Mouse (Mus musculus): ENCODE data around the gene Ramac. TPM values are rescaled to one million over a fixed set of nuclear protein-coding genes. Genes with fewer than 3 reads are reported as not detected.

The Ramac gene
- total RNA-seq (2017), result 81.4 and 86.9 TPM in 2 replicates

DNA sequence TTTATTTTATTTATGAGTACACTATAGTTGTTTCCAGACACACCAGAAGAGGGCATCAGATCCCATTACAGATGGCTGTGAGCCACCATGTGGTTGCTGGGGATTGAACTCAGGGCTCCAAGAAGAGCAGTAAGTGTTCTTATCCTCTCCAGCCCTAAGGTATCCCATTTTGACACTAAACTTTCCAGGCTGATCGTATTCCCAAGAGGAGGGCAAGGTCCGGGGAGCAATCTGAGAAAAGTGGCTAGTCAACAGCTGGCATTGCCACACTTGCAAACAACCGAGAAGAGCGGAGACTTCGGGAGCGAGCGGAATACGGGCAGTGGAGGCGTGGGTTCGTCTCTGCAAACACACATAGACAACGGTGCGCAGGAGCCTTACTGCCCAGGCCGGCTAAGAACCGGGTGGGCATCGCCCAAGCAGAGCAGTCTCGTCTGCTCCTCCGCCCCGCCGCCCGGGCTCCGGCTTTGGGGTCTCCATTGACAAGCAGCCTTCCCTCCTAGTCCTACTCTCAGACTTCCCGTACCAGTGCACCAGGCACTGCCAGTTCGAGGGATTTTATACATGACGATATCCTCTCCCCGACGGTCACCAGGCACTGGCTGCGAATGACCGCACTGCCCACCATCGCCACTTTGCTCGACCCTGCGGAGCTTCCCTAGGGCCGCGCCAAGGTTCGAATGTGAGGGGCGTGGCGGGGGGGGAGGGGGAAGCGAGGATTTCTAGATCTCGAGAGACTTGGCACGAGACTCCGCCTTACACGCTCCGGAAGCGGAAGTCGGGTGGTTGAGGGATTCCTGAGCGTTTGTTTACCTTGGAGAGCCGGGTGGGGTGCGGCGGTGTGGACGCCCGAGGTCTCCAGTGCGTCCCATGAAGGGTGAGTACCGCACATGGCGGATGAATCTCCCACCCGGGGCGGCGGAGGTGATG lies at the start of gene Ramac:
Gene Ramac, plus strand, starts transcription at position 746 of the 930 bp plus-strand sequence.
- ATAC-seq (replicated peaks; ENCODE audit: low read depth, poor library complexity, severe bottlenecking), result peak; percentile 89

DNA sequence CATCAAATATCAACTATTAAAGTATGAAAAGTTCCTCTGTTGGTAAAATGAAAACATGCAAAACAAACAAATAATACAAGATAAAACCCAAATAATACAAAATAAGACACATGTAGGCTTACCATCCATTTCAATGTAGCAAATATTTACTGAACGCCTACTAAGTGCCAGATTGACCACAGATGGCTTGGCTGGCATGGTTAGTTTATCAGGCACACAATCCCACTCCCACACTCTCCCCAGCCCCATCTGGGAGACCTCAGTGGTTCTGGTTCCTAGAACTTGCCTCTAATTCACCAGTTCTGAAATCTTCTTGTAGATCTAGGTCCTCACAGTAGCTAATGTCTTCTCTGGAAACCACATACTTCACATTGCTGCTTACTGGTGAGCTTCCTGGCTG lies 44.1 kb upstream of the Ramac start:
- ATAC-seq (replicated peaks; ENCODE audit: low read depth, poor library complexity, severe bottlenecking), result no peak

DNA sequence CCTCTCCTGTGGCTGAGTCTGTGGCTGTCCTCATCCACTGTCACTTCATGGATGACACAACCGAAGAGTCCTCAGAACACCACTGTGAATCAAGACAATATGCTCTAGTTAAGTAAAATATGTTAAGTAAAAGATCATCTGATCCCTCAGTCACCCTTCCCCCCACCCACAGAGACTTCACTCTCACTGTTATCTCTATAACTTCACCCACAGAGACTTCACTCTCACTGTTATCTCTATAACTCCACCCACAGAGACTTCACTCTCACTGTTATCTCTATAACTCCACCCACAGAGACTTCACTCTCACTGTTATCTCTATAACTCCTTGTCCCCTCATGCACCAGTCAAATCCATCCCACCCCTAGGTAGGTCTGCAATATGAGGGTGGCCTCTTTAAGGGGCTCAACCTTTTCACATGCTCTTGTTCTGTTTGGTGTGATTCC lies 43.5 kb upstream of the Ramac start:
- ATAC-seq (replicated peaks; ENCODE audit: low read depth, poor library complexity, severe bottlenecking), result peak; percentile 59

DNA sequence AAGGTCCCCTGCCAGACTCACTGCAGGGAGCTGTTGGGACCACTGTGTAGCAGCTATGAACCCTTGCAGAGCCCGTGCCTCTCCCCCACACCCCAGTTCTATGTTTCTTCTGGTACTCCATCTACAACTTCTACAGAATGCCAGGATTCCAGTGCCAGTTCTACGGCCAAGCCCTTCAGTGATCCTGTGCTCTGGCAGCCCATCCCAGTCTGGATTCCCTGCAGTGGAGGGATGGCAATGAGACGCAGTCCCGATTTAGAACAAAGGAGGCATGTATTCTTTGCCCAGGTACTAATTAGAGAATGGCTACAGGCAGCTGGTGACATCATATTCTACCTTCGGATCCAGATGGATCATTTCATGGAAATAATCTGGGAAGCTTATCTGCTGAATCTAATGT lies 41.5 kb upstream of the Ramac start:
- ATAC-seq (replicated peaks; ENCODE audit: low read depth, poor library complexity, severe bottlenecking), result no peak

DNA sequence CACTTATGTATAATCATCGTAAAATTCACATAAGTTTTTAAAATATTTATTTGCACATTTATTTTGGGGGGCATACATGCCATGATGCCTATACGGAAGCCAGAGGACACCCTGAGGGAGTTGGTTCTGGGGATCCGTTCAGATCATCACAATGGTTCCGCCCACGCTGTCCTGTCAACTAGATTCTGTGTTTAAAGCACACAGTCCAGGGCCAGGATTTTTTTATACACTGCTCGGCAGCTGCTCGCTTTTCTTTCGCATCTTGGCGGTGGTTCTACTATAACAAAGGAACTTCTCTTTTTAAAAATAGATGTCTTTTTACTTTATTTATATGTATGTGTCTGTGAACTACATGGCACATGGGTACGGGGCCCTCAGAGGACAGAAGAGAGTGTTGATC lies 38.9 kb upstream of the Ramac start:
- ATAC-seq (replicated peaks; ENCODE audit: low read depth, poor library complexity, severe bottlenecking), result no peak

DNA sequence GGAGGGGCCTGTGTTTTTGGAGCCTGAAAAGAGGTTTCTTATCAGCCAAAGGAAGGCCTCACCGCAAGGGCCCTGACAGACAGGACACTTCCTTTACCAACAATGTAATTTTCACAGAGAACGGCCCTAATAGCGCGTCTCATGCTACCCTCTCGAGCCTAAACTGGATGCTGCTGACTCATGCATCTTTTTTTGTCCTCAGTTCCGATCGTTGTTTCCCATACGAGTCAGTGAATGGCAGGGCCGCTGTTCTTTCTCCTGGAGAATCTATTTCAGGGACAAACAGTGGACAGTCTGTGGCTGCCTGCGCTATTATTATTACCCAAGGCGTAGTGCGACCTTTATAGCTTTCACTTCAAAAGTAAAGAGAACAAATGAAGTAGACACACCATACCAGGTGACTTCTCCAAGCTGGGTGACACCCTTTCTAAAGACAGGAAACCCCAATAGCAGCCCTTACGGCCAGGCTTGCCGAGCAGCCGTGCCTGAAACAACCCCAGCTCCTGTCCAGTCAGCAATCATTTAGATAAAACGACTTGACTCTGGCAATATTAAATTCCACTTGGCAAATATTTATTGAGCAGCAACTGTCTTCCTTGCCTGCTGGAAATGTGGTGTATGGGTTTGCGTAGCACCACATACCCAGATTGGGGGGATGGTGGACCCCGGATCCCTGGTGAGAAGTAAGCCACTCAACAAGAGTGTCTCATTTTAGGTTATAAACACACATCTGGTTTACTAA lies 36.6 kb upstream of the Ramac start:
- peak; percentile 90 for ATAC-seq (replicated peaks; ENCODE audit: low read depth, poor library complexity, severe bottlenecking)

DNA sequence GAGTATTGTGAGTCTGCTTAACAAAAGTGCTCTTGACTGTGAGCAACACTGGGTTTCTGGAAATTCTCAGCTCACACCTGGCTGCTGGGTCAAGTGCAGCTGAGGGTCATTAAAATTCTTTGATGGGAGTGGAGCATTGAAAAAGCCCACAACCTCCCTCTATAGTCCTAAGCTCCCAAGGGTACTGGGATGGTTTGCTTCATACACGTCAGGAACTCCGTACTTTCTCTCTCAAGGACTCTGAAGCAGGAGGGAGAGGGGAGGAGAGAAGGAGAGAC lies 36.1 kb upstream of the Ramac start:
- no peak for ATAC-seq (replicated peaks; ENCODE audit: low read depth, poor library complexity, severe bottlenecking)

DNA sequence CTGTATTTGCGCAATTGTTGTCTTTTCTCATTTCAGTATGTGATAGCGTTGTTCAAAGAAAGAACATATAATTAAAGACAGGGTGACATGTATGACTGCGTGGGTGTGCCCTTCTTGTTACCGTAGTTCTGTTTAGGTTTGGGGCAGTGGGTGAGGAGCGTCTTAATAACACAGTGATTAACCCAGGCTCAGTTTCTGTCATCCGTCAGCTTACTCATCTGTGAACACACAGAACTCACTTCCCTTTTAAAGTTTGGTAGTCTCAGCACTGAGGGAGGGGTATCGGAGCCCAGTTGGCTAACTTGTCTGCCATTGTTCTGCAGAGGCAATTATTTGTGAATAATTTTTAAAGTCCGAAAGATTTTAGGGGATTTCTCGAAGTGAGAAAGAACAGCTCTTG lies 35.0 kb upstream of the Ramac start:
- ATAC-seq (replicated peaks; ENCODE audit: low read depth, poor library complexity, severe bottlenecking), result no peak

DNA sequence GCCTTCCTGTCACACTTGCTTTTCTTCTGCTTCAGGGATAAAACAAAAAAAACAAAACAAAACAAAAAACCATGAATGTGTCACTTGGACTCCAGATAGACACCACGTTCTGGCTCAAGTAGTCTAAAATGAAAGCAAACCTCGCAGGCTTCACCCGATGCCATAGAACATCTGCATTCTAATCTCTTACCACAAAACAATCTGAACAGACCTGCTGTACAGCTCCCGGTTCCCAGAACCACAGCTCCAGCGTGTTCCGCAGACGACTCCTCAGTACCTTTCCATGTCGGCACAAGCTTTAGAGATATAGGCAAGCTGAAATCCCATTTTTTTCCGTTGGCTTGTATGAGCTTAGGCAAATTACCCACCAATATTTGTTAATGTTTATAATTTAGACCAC lies 32.9 kb upstream of the Ramac start:
- peak; percentile 37; the same call in 1 of the 2 replicates for ATAC-seq (replicated peaks; ENCODE audit: low read depth, poor library complexity, severe bottlenecking)

DNA sequence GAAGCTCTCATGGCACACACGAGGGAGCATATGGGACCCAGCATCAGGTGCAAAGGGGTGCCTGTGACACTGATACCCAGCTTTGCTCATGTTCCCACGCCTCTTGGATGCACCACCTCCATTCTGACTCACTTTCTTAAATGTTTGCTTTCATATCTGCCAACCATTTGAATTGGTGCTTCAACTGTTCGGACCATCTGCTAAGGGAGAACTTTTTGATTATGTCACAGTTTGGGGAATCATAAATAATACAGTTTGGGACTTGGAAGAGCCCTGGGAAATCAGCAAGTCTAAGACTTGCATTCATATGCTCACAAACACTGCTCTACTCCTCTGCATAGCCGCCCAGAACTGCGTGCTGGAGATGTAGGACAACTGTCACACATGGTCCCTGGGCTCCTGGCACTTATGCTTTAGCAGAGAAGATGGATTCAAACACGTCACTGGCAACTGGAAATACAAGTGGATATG lies 31.5 kb upstream of the Ramac start:
- ATAC-seq (replicated peaks; ENCODE audit: low read depth, poor library complexity, severe bottlenecking), result no peak

DNA sequence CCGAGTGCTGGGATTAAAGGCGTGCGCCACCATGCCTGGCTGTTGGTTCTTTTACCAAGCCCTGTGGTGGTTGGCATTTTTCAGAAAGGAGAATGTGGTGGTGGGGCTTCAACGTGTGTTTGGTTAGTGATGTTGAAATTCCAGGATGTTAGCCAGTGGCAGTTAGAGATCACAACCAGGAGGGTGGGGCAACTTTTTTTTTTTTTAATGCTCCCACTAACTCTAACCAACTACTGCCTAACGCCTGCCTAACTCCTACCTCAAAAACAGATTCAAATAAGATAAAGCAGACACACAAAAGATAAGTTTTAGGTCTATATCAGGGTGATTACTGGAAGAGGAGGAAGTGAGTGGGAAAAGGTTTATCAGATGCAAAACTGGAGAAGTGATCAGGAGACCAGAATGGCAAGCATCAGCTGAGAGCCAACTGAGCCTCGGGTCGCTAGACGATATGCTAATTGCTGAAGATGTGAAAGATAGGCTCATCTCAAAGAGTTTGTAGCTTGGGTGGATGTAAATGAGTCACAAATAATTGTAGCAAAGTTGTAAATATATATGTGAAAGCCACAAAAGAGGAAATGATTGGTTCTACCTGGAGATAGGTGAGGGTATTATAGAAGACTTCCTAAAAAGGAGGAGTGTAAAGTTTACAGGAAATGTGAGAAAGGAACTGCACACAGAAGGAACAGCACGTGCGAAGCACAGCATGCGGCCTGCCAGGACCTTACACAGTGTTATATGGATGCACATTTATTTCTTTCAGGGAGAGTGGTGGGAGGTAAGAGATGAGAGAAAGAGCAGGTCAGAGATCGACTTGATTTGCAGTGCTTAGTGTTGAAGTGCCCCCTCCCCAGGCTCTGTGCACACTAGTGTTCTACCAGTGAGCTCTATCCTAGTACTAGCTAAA lies 30.3 kb upstream of the Ramac start:
- ATAC-seq (replicated peaks; ENCODE audit: low read depth, poor library complexity, severe bottlenecking), result 0 out of 2 replicates have a peak, but pooled peaks have one; percentile 16

DNA sequence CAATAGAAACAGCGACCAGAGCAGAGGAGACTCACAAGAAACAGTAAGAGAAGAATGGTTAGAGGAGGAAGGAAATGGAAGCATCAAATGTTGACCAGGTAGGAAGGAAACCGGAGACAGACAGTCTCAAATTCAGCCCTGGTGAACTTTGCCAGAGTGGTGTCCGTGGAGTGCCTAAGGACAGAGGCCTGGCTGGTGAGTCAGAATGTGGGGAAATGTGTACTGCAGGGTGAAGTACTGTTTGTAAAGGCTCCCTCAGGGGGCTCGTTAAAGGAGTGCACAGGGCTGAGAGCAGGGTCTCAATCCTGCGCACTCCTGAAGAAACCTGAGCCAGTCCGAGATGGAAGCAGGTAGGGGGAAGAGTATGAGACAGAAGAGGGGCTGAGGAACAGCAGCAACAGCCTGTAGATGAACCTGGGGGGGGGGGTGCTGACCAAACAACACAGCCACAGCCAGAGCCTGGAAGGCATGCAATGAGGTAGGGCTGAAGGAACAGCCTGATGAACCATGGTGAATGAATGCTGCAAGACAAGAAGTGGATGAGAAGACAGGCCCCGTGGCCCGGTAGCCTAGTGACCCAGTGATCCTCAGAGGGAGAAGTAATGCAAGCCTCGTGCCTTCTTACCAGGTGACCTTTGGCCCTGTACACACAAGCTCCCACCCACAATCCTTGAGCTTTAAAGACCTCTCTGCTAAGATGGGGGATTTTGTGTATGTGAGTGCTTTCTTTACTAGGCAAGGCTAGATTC lies 27.3 kb upstream of the Ramac start:
- ATAC-seq (replicated peaks; ENCODE audit: low read depth, poor library complexity, severe bottlenecking), result no peak

DNA sequence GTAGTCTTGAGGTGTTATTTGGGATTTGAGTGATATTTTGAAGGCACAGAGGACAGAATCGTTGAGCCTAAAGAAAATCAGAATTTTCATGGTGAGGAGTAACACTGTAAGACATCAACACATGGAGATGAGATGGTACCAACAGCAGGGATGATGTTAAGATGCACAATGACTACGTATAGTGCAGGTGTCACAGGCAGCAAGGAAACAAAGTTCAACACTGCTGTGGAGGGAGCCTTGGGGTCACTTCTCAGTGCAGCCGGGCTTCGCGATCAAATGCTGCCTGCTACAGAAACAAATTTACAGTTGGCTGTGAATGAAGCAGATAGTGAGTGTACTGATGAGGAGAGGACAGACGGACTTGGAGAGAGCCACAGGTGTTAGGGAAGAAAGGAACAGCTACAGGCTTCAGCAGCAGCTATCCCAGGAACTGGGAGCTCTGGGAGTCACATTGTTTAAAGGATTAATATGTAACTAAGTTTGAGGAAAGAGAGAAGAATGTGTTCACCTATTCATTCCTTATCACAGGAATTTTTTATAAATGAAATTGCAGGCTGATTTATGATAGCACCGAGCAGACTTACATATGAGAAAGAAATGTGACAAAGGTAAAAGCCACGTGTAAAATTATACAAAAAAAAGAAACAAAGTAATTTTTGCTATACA lies 23.9 kb upstream of the Ramac start:
- no peak for ATAC-seq (replicated peaks; ENCODE audit: low read depth, poor library complexity, severe bottlenecking)

DNA sequence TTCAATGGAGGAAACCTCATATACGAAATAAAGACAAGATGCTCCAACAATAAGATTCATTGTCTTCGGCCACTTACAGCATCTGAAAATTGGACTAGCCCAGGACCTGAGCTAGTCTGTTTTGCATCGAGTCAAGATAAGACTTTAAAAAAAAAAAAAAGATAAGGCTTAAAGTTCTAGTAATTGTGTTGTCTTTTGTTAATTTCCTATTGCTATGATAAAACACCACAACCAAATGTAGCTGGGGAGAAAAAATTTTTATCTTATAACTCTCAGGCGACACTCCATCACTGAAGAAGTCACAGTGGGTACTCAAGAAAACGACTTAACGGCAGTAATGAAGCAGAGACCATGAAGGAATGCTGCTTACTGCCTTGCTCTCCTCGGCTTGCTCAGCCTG lies 22.7 kb upstream of the Ramac start:
- ATAC-seq (replicated peaks; ENCODE audit: low read depth, poor library complexity, severe bottlenecking), result no peak

DNA sequence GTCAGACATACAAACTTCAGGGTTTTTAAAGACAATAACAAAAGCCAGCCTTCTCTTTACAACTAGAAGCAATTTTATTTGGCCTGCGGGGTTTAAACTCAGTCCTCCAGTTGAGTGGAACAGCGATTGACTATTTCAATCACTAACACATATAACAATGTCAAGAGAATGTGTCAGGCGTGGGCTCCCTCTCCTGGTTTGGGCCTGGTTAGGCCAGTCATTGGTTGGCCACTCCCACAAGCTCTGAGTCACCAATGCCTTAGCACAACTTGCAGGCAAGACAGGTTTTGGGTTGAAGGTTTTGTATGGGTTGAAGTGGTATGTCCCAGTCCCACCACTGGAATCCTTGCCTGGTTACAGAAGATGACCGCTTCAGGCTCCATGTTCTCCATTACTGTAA lies 18.6 kb upstream of the Ramac start:
- ATAC-seq (replicated peaks; ENCODE audit: low read depth, poor library complexity, severe bottlenecking), result peak; percentile 87

DNA sequence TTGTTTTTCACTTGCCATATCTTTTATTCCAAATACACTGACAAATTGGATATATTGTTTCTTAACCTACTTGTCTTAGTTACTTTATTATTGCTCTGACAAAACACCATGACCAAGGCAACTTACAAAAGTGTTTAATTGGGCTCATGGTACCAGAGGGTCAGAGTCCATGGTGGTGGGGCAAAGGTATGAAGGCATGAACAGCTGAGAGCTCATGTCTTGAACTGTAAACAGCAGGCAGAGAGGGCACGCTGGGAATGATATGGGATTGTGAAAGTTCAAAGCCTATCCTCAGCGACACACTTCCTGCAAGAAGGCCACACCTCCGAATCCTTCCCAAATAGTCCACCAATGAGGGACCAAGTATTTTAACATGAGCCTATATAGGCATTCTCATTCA lies 14.8 kb upstream of the Ramac start:
- no peak for ATAC-seq (replicated peaks; ENCODE audit: low read depth, poor library complexity, severe bottlenecking)

DNA sequence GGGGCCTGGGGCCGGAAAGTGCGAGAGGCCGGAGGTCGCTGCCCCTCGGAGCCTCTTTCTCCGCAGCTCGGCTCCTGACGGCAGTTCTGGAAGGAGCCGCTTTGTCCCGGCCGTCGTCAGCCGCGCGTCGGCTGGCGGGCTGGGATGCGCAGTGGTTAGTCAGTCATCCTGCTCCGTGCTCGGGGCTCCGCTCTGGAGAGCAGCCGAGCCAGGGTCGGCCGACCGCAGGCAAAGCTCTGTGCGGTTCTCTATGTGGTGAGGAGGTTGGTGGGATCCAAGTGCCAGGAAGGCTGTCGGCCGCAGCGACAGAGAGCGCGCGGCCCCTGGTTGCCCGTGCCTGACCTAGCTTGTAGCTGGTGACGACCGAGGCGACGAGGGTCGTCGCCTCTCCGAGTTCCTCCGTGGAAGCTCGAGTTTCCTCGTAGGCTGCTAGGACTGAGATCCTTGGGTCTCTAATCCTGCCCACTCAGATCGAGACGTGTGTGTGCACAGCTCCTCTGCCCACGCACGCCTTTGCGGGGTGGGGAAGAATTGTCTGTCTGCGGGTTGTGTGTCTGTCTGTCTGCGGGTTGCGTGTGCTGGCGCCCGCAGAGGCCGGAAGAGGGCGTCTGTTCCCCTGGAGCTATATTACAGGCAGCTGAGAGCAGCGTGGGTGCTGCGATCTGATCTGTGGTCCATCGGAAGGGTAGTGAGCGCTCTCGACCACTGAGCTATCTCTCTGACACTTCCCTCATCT lies 553 bp downstream of the Ramac start:
- ATAC-seq (replicated peaks; ENCODE audit: low read depth, poor library complexity, severe bottlenecking), result peak; percentile 57

DNA sequence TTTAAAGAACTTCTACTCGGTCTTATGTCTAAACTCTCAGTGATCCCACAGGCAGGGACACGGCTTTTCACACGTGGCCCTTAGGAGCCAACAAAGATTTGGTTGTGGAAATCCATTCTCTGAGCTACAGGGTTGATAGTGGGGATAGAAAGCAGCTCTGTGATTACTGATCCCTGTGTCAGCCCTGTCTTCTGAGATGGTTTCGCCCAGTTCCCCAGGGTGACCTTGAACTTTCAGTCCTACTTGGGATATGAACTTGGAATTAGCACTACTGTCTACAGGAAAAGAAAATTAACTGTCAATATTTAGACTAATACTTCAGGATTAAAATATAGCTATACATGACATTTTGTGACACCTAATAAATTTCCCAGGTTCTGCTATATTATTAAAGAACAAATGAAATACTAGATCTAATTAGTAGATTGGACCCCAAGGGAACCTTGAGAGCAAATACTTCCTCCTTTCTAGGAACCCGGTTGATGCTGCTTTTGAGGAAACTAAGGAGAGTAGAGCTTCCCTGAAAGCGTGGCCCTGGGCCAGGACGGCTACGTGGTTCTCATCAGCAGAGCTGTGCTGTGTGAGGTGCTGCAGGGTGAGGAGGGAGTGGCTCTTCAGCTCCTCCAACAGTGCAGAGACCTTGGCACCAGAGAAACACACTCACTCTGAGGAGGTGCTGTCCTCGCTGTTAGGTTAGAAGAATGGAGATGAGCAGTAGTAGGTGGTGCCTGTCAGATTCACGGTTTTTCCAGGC lies 10.2 kb downstream of the Ramac start:
- 0 out of 2 replicates have a peak, but pooled peaks have one; percentile 25 for ATAC-seq (replicated peaks; ENCODE audit: low read depth, poor library complexity, severe bottlenecking)

All from common myeloid progenitor, adult 5-6 weeks (primary cell).